Mouse (Mus musculus): ENCODE results near the gene Tmem50a. TPM values are rescaled to one million over a fixed set of nuclear protein-coding genes. Genes with fewer than 3 reads are reported as not detected.

The Tmem50a gene
- polyA plus RNA-seq, 1 experiment from 2014 or later: 160 TPM

Other genes starting within 250 kb of the Tmem50a start
- gene Man1c1, start 210.7 kb downstream of the Tmem50a start, polyA plus RNA-seq (2016; fragmentation: Nextera tagmentation; extraction: Ambion mirVana): 3.9 and 4.5 TPM in 2 replicates
- gene Ldlrap1, start 147.0 kb downstream of the Tmem50a start, polyA plus RNA-seq (2016; fragmentation: Nextera tagmentation; extraction: Ambion mirVana): 21.8 and 23.2 TPM in 2 replicates
- gene Maco1, start 61.7 kb downstream of the Tmem50a start, polyA plus RNA-seq (2016; fragmentation: Nextera tagmentation; extraction: Ambion mirVana): 57.4 and 63.5 TPM in 2 replicates
- 6.8 and 8.5 TPM in 2 replicates for gene Rhd, start 50.5 kb downstream of the Tmem50a start, polyA plus RNA-seq (2016; fragmentation: Nextera tagmentation; extraction: Ambion mirVana)
- gene Rsrp1, start 8.6 kb upstream of the Tmem50a start, polyA plus RNA-seq (2016; fragmentation: Nextera tagmentation; extraction: Ambion mirVana): 496 and 536 TPM in 2 replicates
- gene Syf2, start 15.9 kb upstream of the Tmem50a start, polyA plus RNA-seq (2016; fragmentation: Nextera tagmentation; extraction: Ambion mirVana): 75.3 and 77.2 TPM in 2 replicates
- gene Runx3, start 205.6 kb upstream of the Tmem50a start, polyA plus RNA-seq (2016; fragmentation: Nextera tagmentation; extraction: Ambion mirVana): 1.3 TPM in 2 replicates